Mouse (Mus musculus) spleen, adult 2 months (tissue): ENCODE measurements around the gene Kif16b.

Experiments used
- CTCF ChIP-seq: fragments of 200-500 bp; IDR thresholded peaks from 2 replicates; pipeline ENCODE4 v1.5.1; 2011; ENCODE audit warnings: mild to moderate bottlenecking, inconsistent platforms; ENCODE audit not compliant: insufficient read depth, insufficient read length, insufficient replicate concordance; ENCODE audit errors: extremely low read depth
- POLR2A ChIP-seq: fragments of 200-500 bp; IDR thresholded peaks from 2 replicates; pipeline ENCODE4 v1.6.1; 2011; ENCODE audit warnings: low read depth, low read length, inconsistent platforms

GRCm38 (mm10) chr2:142625101-142625500, 276.2 kb downstream of the Kif16b start:
- TF ChIP-seq CTCF, result no peak
- no peak for TF ChIP-seq POLR2A
